Mouse (Mus musculus): ENCODE measurements around the gene Ago3. TPM values are rescaled to one million over a fixed set of nuclear protein-coding genes. Genes with fewer than 3 reads are reported as not detected.
A peak's percentile ranks its signal among the peaks of the same experiment; 100 is the strongest.

Ago3 gene
- total and polyA plus RNA-seq, 2 experiments from 2014 or later = 10.6 to 11.8 TPM

- no peak for TF ChIP-seq CTCF (IDR thresholded peaks at IDR 0.05)
Measured at GRCm38 (mm10) chr4:126321854-126322511, 107.4 kb downstream of the Ago3 start.

GRCm38 (mm10) chr4:126321111-126321853, 108.1 kb downstream of the Ago3 start, which contains the start of gene Adprhl2:
TSS of gene Adprhl2 (minus strand) at chr4:126321703.
- WGBS = under 1% methylated on average over 53 of the region's 80 CpGs
- H3K27me3 ChIP-seq (ENCODE audit: insufficient read depth, low read length) = no peaks in the 10 kb centered on the region
- TF ChIP-seq CTCF (IDR thresholded peaks at IDR 0.05) = peak; percentile 100
- H3K4me1 ChIP-seq (ENCODE audit: insufficient read depth, low read length) = peaks cover 8% of the 10 kb centered on the region; the same call in 1 of the 2 replicates
- H3K4me2 ChIP-seq (ENCODE audit: low read depth, low read length, poor library complexity, severe bottlenecking) = peak within 1 kb of the TSS; percentile 83
- H3K9me3 ChIP-seq (ENCODE audit: low read length) = no peaks in the 10 kb centered on the region
- ATAC-seq (ENCODE audit: low FRiP score) (peak; percentile 88), DNase-seq (ENCODE audit: low spot score) (peak; percentile 97)
- peak within 1 kb of the TSS; percentile 91 for H3K9ac ChIP-seq (replicated peaks; ENCODE audit: low read length, poor library complexity, severe bottlenecking)
- peak within 1 kb of the TSS; percentile 88 for H3K27ac ChIP-seq (ENCODE audit: low read depth, low read length)
- peak within 1 kb of the TSS; percentile 81 for H3K4me3 ChIP-seq (ENCODE audit: low read depth, low read length)
- H3K36me3 ChIP-seq (ENCODE audit: insufficient read depth, low read length) = peaks cover 24% of the 10 kb centered on the region

More at GRCm38 (mm10) chr4:126321854-126322511, 107.4 kb downstream of the Ago3 start:
- Histone ChIP-seq H3K27ac (ENCODE audit: low read depth, low read length) (no peak overlapping the region), H3K9ac (replicated peaks; ENCODE audit: low read length, poor library complexity, severe bottlenecking) (no peak overlapping the region; the same call in 1 of the 2 replicates), H3K27me3 (ENCODE audit: insufficient read depth, low read length) (no peaks in the 10 kb centered on the region), H3K4me3 (ENCODE audit: low read depth, low read length) (peak overlapping the region; percentile 81), H3K4me1 (ENCODE audit: insufficient read depth, low read length) (peaks cover 8% of the 10 kb centered on the region; the same call in 1 of the 2 replicates), H3K4me2 (ENCODE audit: low read depth, low read length, poor library complexity, severe bottlenecking) (peak overlapping the region; percentile 83), H3K9me3 (ENCODE audit: low read length) (no peaks in the 10 kb centered on the region), H3K36me3 (ENCODE audit: insufficient read depth, low read length) (peaks cover 17% of the 10 kb centered on the region)
- no peak for DNase-seq (ENCODE audit: low spot score)
- ATAC-seq (ENCODE audit: low FRiP score) = peak; percentile 8; the same call in 1 of the 2 replicates
- 57% methylated on average over 28 of the region's 28 CpGs for WGBS

- no peak overlapping the region for H3K27ac ChIP-seq (ENCODE audit: low read depth, low read length)
- peaks cover 33% of the 10 kb centered on the region for H3K36me3 ChIP-seq (ENCODE audit: insufficient read depth, low read length)
- H3K9me3 ChIP-seq (ENCODE audit: low read length) = no peaks in the 10 kb centered on the region
- no peak overlapping the region for H3K4me3 ChIP-seq (ENCODE audit: low read depth, low read length)
- H3K9ac ChIP-seq (replicated peaks; ENCODE audit: low read length, poor library complexity, severe bottlenecking) = no peak overlapping the region
- H3K27me3 ChIP-seq (ENCODE audit: insufficient read depth, low read length) = no peaks in the 10 kb centered on the region
- TF ChIP-seq CTCF (IDR thresholded peaks at IDR 0.05) = no peak
- H3K4me1 ChIP-seq (ENCODE audit: insufficient read depth, low read length) = peaks cover 8% of the 10 kb centered on the region; the same call in 1 of the 2 replicates
- no peak overlapping the region for H3K4me2 ChIP-seq (ENCODE audit: low read depth, low read length, poor library complexity, severe bottlenecking)
- no peak for DNase-seq (ENCODE audit: low spot score)
- ATAC-seq (ENCODE audit: low FRiP score) = no peak
- WGBS = 93% methylated on average over 6 of the region's 6 CpGs
Measured at GRCm38 (mm10) chr4:126319806-126320205, 109.5 kb downstream of the Ago3 start.

- H3K27ac ChIP-seq (ENCODE audit: low read depth, low read length) = no peak overlapping the region
- H3K4me2 ChIP-seq (ENCODE audit: low read depth, low read length, poor library complexity, severe bottlenecking) = no peak overlapping the region
- H3K27me3 ChIP-seq (ENCODE audit: insufficient read depth, low read length) = no peaks in the 10 kb centered on the region
- H3K36me3 ChIP-seq (ENCODE audit: insufficient read depth, low read length) = peaks cover 33% of the 10 kb centered on the region
- H3K4me1 ChIP-seq (ENCODE audit: insufficient read depth, low read length) = peaks cover 8% of the 10 kb centered on the region; the same call in 1 of the 2 replicates
- 92% methylated on average over 13 of the region's 13 CpGs for WGBS
- DNase-seq (ENCODE audit: low spot score) = no peak
- no peak for TF ChIP-seq CTCF (IDR thresholded peaks at IDR 0.05)
- H3K9me3 ChIP-seq (ENCODE audit: low read length) = no peaks in the 10 kb centered on the region
- H3K4me3 ChIP-seq (ENCODE audit: low read depth, low read length) = no peak overlapping the region
- no peak for ATAC-seq (ENCODE audit: low FRiP score)
- H3K9ac ChIP-seq (replicated peaks; ENCODE audit: low read length, poor library complexity, severe bottlenecking) = no peak overlapping the region
Measured at GRCm38 (mm10) chr4:126316443-126317040, 112.8 kb downstream of the Ago3 start.

GRCm38 (mm10) chr4:126315931-126316330, 113.4 kb downstream of the Ago3 start:
- 42% methylated on average over 5 of the region's 5 CpGs for WGBS
- H3K4me3 ChIP-seq (ENCODE audit: low read depth, low read length) = no peak overlapping the region

More at GRCm38 (mm10) chr4:126315931-126316330, 113.4 kb downstream of the Ago3 start:
- no peaks in the 10 kb centered on the region for H3K27me3 ChIP-seq (ENCODE audit: insufficient read depth, low read length)
- H3K9ac ChIP-seq (replicated peaks; ENCODE audit: low read length, poor library complexity, severe bottlenecking) = no peak overlapping the region
- H3K36me3 ChIP-seq (ENCODE audit: insufficient read depth, low read length) = peaks cover 33% of the 10 kb centered on the region
- DNase-seq (ENCODE audit: low spot score) (no peak), ATAC-seq (ENCODE audit: low FRiP score) (no peak)
- no peak overlapping the region for H3K27ac ChIP-seq (ENCODE audit: low read depth, low read length)
- no peak for TF ChIP-seq CTCF (IDR thresholded peaks at IDR 0.05)
- peaks cover 8% of the 10 kb centered on the region; the same call in 1 of the 2 replicates for H3K4me1 ChIP-seq (ENCODE audit: insufficient read depth, low read length)
- H3K4me2 ChIP-seq (ENCODE audit: low read depth, low read length, poor library complexity, severe bottlenecking) = no peak overlapping the region
- H3K9me3 ChIP-seq (ENCODE audit: low read length) = no peaks in the 10 kb centered on the region

Data from midbrain, postnatal 0 days (tissue).